Mouse (Mus musculus) testis, adult 2 months (tissue): ENCODE results near the gene Diaph3. TPM values are rescaled to one million over a fixed set of nuclear protein-coding genes. Genes with fewer than 3 reads are reported as not detected.

Experiments
- H3K27ac ChIP-seq: fragments of 200-500 bp; 2 replicates; pipeline ENCODE4 v1.5.1; 2012; ENCODE audit warnings: low read depth, low read length; ENCODE audit not compliant: control insufficient read depth, insufficient read depth
- H3K27me3 ChIP-seq: fragments of 200-500 bp; 2 replicates; pipeline ENCODE4 v1.6.1; 2012; ENCODE audit warnings: mild to moderate bottlenecking, low read length, moderate library complexity; ENCODE audit not compliant: control insufficient read depth, insufficient read depth
- H3K36me3 ChIP-seq: fragments of 200-500 bp; 2 replicates; pipeline ENCODE4 v1.6.1; 2012; ENCODE audit warnings: mild to moderate bottlenecking, low read length; ENCODE audit not compliant: control insufficient read depth, insufficient read depth
- H3K4me1 ChIP-seq: fragments of 200-500 bp; 2 replicates; pipeline ENCODE4 v1.6.1; 2012; ENCODE audit warnings: low read length; ENCODE audit not compliant: control insufficient read depth, insufficient read depth
- H3K4me3 ChIP-seq: fragments of 200-500 bp; 2 replicates; pipeline ENCODE4 v1.5.1; 2012; ENCODE audit warnings: low read depth, mild to moderate bottlenecking, low read length, moderate library complexity, mixed read lengths; ENCODE audit not compliant: control insufficient read depth
- CTCF ChIP-seq: fragments of 200-500 bp; IDR thresholded peaks from 2 replicates; pipeline ENCODE4 v1.5.1; 2012; ENCODE audit warnings: low read depth, mild to moderate bottlenecking, inconsistent platforms, low read length, moderate library complexity; ENCODE audit not compliant: control insufficient read depth, insufficient read depth, insufficient replicate concordance
- POLR2A ChIP-seq: fragments of 200-500 bp; IDR thresholded peaks from 2 replicates; pipeline ENCODE4 v1.6.1; 2012; ENCODE audit warnings: low read depth, mild to moderate bottlenecking, inconsistent platforms, low read length, moderate library complexity; ENCODE audit not compliant: control insufficient read depth
- polyA plus RNA-seq: library from polyadenylated mRNA; depleted of rRNA; stranded (reverse); fragments of >200 nt; gene quantifications from 2 replicates; pipeline ENCODE4 v1.2.3, GENCODE M21; 2012

The Diaph3 gene
- polyA plus RNA-seq, 1 experiment, result 13.0 TPM

DNA sequence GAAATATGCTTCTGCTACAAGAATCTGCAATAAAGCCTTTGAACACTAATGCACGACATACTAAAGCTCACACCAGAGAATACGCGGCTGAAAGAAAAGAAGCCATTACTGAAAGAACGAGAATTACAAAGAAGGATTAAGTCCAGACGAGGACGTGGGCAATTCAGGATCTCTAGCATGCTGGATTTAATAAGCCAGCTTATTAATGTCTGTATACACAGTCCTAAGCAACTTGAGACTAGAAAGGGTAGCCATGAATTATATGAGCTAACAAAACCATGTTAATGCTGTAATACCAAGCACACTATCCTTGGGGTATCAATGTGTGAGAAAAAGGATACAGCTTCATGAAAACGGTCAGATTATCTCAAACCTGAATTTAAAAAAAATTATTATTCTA, 214.2 kb downstream of the Diaph3 start:
- H3K27me3 ChIP-seq, result no peaks in the 10 kb centered on the region
- no peak overlapping the region for H3K4me3 ChIP-seq
- no peaks in the 10 kb centered on the region for H3K36me3 ChIP-seq
- TF ChIP-seq CTCF (no peak), POLR2A (no peak)
- no peaks in the 10 kb centered on the region for H3K4me1 ChIP-seq
- no peak overlapping the region for H3K27ac ChIP-seq

DNA sequence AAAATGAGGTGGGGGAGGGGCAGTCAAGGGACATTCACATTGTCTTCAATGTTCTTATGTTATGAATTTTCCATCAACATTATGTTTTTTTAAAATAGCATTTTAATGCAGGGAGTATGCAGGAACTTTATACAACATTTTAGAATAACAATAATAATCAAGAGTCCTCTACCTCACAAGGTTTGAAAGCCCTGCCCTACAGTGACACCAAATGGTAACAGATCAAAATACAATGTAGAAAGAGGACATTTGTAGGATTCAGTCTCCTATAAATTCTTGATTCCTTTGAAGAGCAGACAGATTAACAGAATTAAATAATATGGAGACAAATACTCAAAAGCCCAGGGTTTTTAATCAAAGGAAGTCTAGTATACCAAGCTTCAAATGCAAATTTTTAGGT, 242.1 kb downstream of the Diaph3 start:
- H3K4me1 ChIP-seq, result peaks cover under 1% of the 10 kb centered on the region; the same call in 1 of the 2 replicates
- no peak overlapping the region for H3K27ac ChIP-seq
- H3K36me3 ChIP-seq, result no peaks in the 10 kb centered on the region
- no peaks in the 10 kb centered on the region for H3K27me3 ChIP-seq
- TF ChIP-seq POLR2A (no peak), CTCF (no peak)
- H3K4me3 ChIP-seq, result no peak overlapping the region

DNA sequence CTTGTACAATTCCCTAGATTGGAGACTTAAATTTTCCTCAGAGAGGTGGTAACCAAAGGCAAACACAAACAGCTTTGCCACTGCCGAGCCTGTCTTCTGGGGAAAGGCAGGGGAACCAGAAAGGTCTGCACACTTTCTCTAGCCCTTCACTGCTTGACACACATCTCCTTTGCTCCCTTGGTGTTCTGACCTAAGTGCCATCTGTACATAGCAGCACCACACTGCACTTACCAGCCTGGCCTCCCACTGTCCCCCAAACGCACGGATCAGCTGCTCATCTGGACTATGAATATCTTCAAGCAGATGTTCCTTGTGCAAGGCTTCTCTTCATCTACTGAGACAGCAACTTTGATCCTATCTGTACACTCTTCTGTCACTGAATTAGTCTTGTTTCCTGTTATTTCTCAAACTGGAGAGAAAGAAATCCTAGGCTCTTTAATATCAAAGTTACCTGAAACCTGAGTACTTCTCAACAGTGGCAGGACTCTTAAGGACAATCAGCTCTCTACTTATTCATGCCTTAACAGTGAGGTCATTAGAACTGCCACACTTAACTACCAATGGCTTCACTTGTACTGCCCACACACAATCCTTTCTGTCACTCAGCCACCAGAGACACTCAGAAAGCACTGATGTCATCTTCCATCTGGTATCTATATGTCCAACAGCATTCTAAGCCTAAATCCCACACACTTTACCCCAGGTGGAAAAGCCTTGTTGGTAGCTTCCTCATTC, 251.8 kb downstream of the Diaph3 start:
- Histone ChIP-seq H3K36me3 (no peaks in the 10 kb centered on the region), H3K27ac (no peak overlapping the region), H3K4me1 (no peaks in the 10 kb centered on the region), H3K4me3 (no peak overlapping the region), H3K27me3 (no peaks in the 10 kb centered on the region)
- TF ChIP-seq POLR2A (no peak), CTCF (no peak)

DNA sequence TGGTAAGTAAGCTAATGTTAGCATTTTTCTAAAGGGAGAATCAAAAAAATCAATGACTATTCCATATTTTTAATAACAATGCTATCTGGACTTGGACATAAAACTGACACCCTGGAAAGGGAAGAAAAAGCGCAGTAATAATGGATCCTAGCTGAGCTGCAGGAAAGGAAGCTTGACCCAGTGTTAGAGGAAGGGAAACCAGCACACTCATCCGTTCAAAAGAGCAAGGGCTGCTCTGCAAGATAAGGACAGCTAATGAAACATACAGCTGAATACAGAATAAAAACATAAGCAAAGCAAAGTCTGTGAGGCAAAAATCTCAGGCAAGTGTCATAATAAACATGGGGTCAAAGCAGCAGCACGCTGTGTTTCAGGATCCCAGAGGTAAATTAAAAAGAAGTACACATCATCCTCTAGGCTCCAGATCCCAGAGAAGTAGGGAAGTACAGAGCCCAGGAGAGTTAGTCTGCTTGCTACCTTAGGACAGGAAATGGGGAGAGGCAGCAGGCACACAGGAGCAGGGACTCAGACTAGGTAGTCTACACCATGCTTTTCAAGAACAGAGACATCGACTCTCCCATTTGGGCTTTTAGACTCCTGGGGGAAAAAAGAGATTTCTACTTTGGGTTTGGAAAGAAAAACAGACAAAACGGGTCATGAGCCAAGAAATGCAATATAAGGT, 255.5 kb downstream of the Diaph3 start:
- Histone ChIP-seq H3K27ac (no peak overlapping the region), H3K4me1 (no peaks in the 10 kb centered on the region), H3K36me3 (no peaks in the 10 kb centered on the region), H3K27me3 (no peaks in the 10 kb centered on the region), H3K4me3 (no peak overlapping the region)
- TF ChIP-seq CTCF (no peak), POLR2A (no peak)

DNA sequence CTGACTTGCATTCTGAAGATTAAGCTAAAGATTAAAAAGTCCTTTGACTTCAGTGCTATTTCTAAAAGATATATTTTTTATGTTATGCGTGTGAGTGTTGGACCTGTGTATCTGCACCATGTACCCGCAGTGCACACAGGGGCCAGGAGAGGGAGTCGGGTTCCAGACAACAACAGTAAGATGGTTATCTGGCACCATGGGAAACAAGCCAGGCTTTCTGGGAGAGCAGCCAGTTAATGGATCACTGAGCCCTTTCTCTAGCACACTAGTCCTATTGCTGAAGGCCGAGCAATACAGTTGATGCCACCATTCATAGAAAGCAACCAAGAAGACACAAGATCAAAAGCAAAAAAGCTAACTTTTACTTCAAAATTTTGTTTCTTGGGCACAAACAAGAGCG, 271.5 kb downstream of the Diaph3 start:
- no peak for TF ChIP-seq POLR2A
- TF ChIP-seq CTCF, result no peak; the same call in 1 of the 2 replicates
- H3K27me3 ChIP-seq, result no peaks in the 10 kb centered on the region
- no peak overlapping the region for H3K4me3 ChIP-seq
- no peaks in the 10 kb centered on the region for H3K36me3 ChIP-seq
- no peak overlapping the region for H3K27ac ChIP-seq
- H3K4me1 ChIP-seq, result no peaks in the 10 kb centered on the region

DNA sequence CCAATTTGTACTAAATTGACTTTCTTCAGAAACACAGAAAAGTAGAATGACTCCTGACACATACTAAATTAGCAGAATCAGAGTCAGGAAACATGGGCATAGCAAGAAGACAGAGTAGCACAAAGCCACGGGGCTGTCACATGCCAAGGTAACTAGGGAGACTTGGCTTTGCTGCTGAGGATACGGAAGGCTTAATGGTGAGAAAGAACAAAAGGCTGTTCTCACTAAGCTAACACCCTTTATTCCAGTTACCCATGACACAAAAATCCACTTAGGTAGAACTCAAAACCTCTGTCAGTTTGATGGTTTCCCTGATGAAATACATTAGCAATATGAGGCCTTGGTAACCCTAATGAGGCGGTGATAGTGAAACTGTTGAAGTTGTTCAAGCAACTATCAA, 273.9 kb downstream of the Diaph3 start:
- TF ChIP-seq POLR2A (no peak), CTCF (no peak)
- Histone ChIP-seq H3K27me3 (no peaks in the 10 kb centered on the region), H3K4me3 (no peak overlapping the region), H3K27ac (no peak overlapping the region), H3K36me3 (no peaks in the 10 kb centered on the region), H3K4me1 (no peaks in the 10 kb centered on the region)

DNA sequence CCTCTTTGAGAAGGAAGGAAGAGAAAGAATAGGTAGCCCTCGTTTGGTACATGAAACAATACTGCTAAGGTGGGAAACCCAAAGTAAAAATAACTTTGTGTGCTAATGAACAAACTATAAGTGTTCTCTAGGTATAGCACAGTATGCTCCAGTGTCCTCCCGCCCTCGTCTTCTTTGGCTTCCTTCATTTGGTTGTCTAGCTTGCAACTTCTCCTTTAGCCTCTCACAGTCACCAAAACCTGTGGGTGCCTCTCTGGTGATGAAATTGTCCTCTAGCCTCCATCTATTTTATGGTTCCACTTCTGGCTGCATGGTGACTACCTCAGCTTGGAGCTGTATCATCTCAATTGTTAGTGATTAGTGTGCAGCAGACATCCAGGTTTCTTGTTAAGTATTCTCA, 277.0 kb downstream of the Diaph3 start:
- TF ChIP-seq POLR2A (no peak), CTCF (no peak)
- no peaks in the 10 kb centered on the region for H3K27me3 ChIP-seq

More for the DNA sequence above, 277.0 kb downstream of the Diaph3 start:
- Histone ChIP-seq H3K27ac (no peak overlapping the region), H3K4me1 (no peaks in the 10 kb centered on the region), H3K4me3 (no peak overlapping the region), H3K36me3 (no peaks in the 10 kb centered on the region)
